Mouse (Mus musculus) midbrain, embryonic 13.5 days (tissue): ENCODE measurements at regions not wholly inside any gene's neighbourhood (a gene's known extent, or its start where the extent isn't known, plus 50 kb on each side); places are given as distances from the start of the nearest gene placed in this dataset.

Source experiments
- ATAC-seq: fragments of 200-750 bp; cut with Nextera tagmentation; 2 replicates; pipeline ENCODE4 v1.8.0; 2017; ENCODE audit warnings: mild to moderate bottlenecking, moderate TSS enrichment, moderate library complexity
- H3K27ac ChIP-seq: fragments of 300-500 bp; sonication (generic); 2 replicates; pipeline ENCODE4 v1.5.1; 2015; ENCODE audit warnings: inconsistent platforms, mild to moderate bottlenecking, moderate library complexity
- H3K27me3 ChIP-seq: fragments of 300-500 bp; sonication (generic); 2 replicates; pipeline ENCODE4 v1.6.1; 2015; ENCODE audit warnings: mild to moderate bottlenecking, inconsistent platforms
- H3K36me3 ChIP-seq: fragments of 300-500 bp; sonication (generic); 2 replicates; pipeline ENCODE4 v1.6.1; 2015; ENCODE audit warnings: mild to moderate bottlenecking, inconsistent platforms
- H3K4me1 ChIP-seq: fragments of 300-500 bp; sonication (generic); replicated peaks from 2 replicates; pipeline ENCODE4 v1.6.1; 2015; ENCODE audit warnings: inconsistent platforms
- H3K4me2 ChIP-seq: fragments of 300-500 bp; sonication (generic); replicated peaks from 2 replicates; pipeline ENCODE4 v1.6.1; 2015; ENCODE audit warnings: moderate library complexity, mild to moderate bottlenecking, inconsistent platforms
- H3K4me3 ChIP-seq: fragments of 300-500 bp; sonication (generic); replicated peaks from 2 replicates; pipeline ENCODE4 v1.5.1; 2015; ENCODE audit warnings: mild to moderate bottlenecking, inconsistent platforms
- H3K9ac ChIP-seq: fragments of 300-500 bp; sonication (generic); replicated peaks from 2 replicates; pipeline ENCODE4 v1.6.1; 2015; ENCODE audit warnings: mild to moderate bottlenecking, inconsistent platforms
- H3K9me3 ChIP-seq: fragments of 300-500 bp; sonication (generic); 2 replicates; pipeline ENCODE4 v1.6.1; 2016; ENCODE audit warnings: mild to moderate bottlenecking, inconsistent platforms
- WGBS: fragments of 180-500 bp; shearing (Covaris S2); methylation state at CpG from one replicate; pipeline ENCODE4 v1.1.7; 2015; 5-methylcytosine and 5-hydroxymethylcytosine counted together

DNA sequence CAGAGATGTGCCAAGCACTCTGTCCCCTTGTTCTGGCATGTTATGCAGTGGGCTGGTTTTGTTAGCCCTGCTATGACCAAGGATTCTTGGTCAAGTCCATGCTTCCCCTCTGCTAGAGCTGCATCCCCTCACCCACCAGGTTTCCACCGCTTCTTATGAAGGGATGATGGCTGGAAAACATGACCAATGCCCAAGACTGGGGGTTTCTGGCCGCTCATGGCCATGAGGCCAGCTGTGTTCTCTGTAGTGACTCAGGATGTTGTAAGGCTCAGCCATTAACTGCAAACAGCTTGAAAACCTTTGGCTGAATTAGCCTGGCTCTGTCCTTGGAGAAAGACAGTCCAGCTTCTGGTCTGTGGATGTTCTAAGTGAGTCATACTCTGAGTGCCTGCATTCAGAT, 236.5 kb downstream of the Gm7361 start:
- H3K4me3 ChIP-seq = no peak overlapping the region
- no peaks in the 10 kb centered on the region for H3K4me1 ChIP-seq
- H3K9ac ChIP-seq = no peak overlapping the region
- 83% methylated on average over 2 of the region's 2 CpGs for WGBS
- no peaks in the 10 kb centered on the region for H3K36me3 ChIP-seq
- no peaks in the 10 kb centered on the region for H3K27me3 ChIP-seq
- no peaks in the 10 kb centered on the region for H3K9me3 ChIP-seq
- no peak for ATAC-seq
- no peak overlapping the region for H3K4me2 ChIP-seq
- H3K27ac ChIP-seq = no peak overlapping the region

DNA sequence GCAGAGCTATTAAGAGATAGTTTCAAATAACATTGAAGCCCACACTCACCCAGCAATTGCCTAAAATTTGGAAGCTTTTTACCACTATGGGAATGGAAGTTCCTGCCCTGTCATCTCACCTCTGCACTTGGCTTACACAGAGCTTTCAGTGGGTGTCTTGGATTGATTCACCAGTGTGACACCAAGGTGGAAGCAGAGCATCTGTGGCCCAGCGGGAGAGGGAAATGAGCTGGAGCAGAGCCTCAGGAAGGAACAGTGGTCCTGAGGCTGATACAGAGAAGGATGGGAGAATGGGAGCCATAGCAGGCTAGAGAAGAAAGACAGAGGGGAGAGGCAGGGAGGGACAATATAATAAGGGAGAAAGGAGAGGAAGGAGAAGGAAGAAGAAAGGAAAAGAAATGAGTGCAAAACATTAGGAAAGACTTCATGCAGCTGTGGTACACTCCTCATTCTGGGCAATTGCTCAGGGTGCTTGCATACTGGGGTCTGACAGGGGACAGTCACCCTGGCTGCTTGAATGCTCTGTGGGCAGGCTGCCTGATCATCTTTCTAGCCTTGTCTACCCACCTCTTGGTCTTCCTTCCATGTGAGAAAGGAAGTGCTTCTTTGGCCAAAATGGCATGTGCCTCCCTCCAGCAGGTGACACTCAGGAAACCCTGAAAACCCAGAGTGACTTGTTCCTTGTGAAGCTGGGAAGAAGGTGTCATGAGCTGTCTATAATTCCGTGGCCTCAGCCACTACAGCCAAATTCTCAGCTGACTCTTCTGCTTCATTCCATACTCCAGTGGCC, 240.3 kb downstream of the Gm7361 start:
- H3K4me3 ChIP-seq = no peak overlapping the region
- 91% methylated on average over 2 of the region's 2 CpGs for WGBS
- no peaks in the 10 kb centered on the region for H3K4me1 ChIP-seq
- H3K27ac ChIP-seq = no peak overlapping the region
- H3K36me3 ChIP-seq = no peaks in the 10 kb centered on the region
- ATAC-seq = no peak
- H3K27me3 ChIP-seq = no peaks in the 10 kb centered on the region
- no peaks in the 10 kb centered on the region for H3K9me3 ChIP-seq
- H3K4me2 ChIP-seq = no peak overlapping the region
- H3K9ac ChIP-seq = no peak overlapping the region

DNA sequence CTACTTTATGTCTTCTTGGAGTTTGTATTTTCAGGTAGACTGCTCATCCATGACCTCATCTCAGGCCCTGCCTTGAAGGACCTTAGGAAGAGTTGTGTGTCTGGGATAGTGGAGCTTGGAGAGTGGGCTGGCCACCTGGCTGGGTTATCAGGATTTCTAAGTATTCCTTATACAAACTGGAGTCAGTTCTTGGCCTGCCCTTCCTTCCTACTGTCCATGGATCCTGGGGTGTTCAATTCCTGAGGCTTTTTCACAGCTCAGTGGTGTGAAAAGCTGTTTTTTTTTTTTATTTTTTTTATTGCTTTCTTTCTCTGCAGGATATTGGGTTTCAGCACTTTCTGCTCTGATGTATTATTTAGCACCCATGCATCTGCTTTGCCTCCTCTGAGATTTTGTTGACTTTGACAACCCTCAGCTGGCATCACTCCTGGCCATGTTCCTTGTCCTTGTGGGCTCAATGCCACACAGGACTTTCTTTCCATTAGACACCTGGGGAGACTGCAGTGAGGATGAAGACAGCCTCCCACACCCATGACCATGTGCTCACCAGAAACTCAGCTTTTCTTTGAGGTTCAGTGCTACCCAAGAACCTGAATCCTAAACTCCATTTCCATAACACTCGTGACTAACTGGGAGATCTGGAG, 252.2 kb downstream of the Gm7361 start:
- WGBS = 77% methylated on average over 1 of the region's 1 CpGs
- H3K4me1 ChIP-seq = no peaks in the 10 kb centered on the region; the same call in 1 of the 2 replicates
- no peaks in the 10 kb centered on the region for H3K36me3 ChIP-seq
- no peak overlapping the region for H3K4me2 ChIP-seq
- no peaks in the 10 kb centered on the region for H3K9me3 ChIP-seq
- H3K27me3 ChIP-seq = no peaks in the 10 kb centered on the region
- H3K9ac ChIP-seq = no peak overlapping the region
- no peak overlapping the region for H3K27ac ChIP-seq
- no peak for ATAC-seq
- no peak overlapping the region for H3K4me3 ChIP-seq

DNA sequence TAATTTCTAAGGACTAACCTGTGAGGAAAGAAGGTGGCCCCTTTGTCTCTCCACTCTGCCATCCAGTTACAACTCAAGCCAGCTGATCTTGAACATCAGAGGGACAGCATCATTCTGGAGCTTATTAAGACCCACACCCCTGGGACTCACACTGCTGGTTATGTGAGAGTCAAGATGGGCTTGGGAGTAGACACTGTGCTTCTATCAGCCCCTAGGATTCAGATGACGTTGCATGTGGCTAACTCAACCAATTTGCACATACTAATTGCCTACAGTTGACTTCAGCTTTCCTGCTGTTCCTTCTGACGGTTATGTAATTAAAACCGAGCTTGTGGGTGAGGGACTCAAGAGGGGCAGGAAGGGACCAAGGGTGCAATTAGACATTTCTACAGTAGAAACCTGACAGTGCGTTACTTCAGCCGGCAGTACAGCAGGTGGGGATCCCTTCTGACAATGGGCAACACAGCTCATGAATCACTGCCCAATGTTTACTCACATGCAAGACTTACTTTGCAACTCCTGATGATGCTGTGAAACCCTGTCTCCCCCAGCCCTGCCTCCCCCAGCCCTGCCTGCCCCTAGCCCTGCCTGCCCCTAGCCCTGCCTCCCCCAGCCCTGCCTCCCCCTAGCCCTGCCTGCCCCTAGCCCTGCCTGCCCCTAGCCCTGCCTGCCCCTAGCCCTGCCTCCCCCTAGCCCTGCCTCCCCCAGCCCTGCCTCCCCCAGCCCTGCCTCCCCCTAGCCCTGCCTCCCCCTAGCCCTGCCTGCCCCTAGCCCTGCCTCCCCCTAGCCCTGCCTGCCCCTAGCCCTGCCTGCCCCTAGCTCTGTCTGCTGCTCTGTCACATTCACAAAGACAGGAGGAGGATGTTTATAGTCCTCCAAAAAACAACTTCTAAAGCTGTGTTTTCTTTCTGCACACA, 255.8 kb downstream of the Gm7361 start:
- no peak for ATAC-seq
- Histone ChIP-seq H3K4me3 (no peak overlapping the region), H3K4me1 (no peaks in the 10 kb centered on the region; the same call in 1 of the 2 replicates), H3K27ac (no peak overlapping the region), H3K9me3 (no peaks in the 10 kb centered on the region), H3K36me3 (no peaks in the 10 kb centered on the region), H3K9ac (no peak overlapping the region), H3K4me2 (no peak overlapping the region), H3K27me3 (no peaks in the 10 kb centered on the region)
- 50% methylated on average over 5 of the region's 5 CpGs for WGBS

DNA sequence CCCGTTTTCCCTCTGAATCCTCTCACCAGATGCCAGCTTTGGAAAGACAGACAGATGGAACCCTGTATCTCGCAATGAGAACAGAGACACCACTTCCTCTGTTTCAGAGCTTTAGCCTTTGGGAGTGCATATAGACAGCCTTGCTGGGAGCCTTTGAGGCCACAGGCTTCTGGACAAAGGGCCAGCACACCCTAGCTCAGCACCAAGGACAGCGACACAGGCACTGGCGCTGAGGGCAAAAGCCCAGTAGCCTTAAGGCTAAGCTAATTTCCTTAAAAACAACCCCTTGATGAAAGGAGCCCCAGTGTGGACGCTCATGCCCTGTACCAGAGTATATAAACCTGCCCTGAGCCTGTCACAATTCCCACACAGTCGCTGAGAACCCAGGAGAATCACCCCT, 278.1 kb downstream of the Gm7361 start:
- no peaks in the 10 kb centered on the region for H3K27me3 ChIP-seq
- no peak for ATAC-seq
- H3K4me3 ChIP-seq = no peak overlapping the region

DNA sequence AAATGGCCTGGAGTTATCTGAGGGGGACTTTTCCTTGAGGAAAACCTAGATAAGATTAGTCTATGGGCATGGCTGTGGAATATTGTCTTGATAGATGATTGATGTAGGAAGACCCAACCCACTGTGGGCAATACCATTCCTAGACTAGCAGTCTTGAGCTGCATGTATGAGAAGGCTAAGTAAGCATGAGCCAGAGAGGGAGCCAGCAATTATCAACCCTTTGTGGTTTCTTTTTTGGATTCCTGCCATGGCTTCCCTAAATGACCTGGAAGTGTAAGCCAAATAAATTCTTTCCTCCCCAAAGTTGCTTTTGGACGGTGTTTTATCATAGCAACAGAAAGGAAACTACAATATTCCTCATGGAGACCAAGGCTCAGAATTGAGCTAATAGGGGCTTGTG, 253.7 kb upstream of the Dpp6 start:
- H3K27ac ChIP-seq = no peak overlapping the region
- no peak overlapping the region for H3K9ac ChIP-seq
- no peaks in the 10 kb centered on the region for H3K4me1 ChIP-seq
- H3K4me2 ChIP-seq = no peak overlapping the region
- H3K27me3 ChIP-seq = no peaks in the 10 kb centered on the region
- H3K4me3 ChIP-seq = no peak overlapping the region
- no peaks in the 10 kb centered on the region for H3K9me3 ChIP-seq
- no peaks in the 10 kb centered on the region for H3K36me3 ChIP-seq
- no peak for ATAC-seq
- WGBS = 97% methylated on average over 1 of the region's 1 CpGs

More for the DNA sequence above, 278.1 kb downstream of the Gm7361 start:
- no peaks in the 10 kb centered on the region for H3K9me3 ChIP-seq
- no peak overlapping the region for H3K4me2 ChIP-seq
- no peaks in the 10 kb centered on the region for H3K36me3 ChIP-seq
- no peak overlapping the region for H3K9ac ChIP-seq
- 26% methylated on average over 6 of the region's 6 CpGs for WGBS
- no peaks in the 10 kb centered on the region for H3K4me1 ChIP-seq
- H3K27ac ChIP-seq = no peak overlapping the region

DNA sequence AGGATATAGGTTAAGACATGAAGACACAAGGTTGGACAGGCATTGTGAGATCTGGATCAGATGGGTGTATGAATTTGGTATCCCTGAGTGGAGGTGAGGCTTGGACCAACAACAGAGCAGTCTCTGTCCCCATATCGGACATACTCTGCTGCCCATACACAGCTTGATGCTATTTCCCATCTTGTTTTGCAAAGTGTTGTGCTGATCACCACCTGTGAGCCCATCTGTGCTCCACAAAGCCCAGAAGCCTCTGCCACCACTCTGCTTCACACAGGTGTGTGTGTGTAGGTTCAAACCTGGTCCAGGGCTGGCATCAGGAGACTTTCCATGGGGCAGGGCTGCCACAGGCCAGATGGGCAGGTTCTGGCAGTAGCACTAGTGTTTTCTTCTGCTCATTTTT, 252.9 kb upstream of the Dpp6 start:
- H3K36me3 ChIP-seq = no peaks in the 10 kb centered on the region
- H3K4me1 ChIP-seq = no peaks in the 10 kb centered on the region
- H3K27me3 ChIP-seq = no peaks in the 10 kb centered on the region
- H3K4me3 ChIP-seq = no peak overlapping the region
- H3K9ac ChIP-seq = no peak overlapping the region
- ATAC-seq = no peak
- no peak overlapping the region for H3K4me2 ChIP-seq
- H3K27ac ChIP-seq = no peak overlapping the region
- no peaks in the 10 kb centered on the region for H3K9me3 ChIP-seq
- whole genome bisulfite sequencing = 79% methylated on average over 1 of the region's 1 CpGs

DNA sequence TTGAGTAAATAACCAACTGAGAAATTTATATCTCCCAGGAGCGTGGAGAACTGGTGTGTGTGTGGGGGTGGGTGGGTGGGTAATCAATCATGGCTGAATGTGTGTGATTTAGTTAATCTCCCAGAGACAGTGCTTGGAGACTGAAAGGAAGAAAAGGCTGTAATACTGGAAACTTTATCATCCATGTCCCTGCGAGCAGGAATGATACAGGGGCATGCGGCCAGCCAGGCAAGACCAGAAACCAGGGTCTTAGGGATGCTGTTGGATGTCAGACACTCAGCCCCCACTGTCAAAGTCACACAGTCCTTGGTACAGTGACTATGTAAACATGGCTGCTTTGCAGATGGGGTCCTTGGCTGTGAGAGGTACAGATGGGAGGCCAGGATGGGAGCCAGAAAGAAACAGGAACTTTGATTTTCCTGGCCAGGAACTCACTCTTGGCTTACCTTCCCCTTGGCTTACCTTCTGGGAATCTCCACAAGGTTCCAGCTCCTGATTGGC, 244.3 kb upstream of the Dpp6 start:
- H3K9ac ChIP-seq = no peak overlapping the region
- H3K4me1 ChIP-seq = no peaks in the 10 kb centered on the region
- 80% methylated on average over 3 of the region's 3 CpGs for WGBS
- no peak overlapping the region for H3K27ac ChIP-seq
- H3K36me3 ChIP-seq = no peaks in the 10 kb centered on the region
- no peak overlapping the region for H3K4me2 ChIP-seq
- no peaks in the 10 kb centered on the region for H3K27me3 ChIP-seq
- H3K4me3 ChIP-seq = no peak overlapping the region
- ATAC-seq = no peak
- no peaks in the 10 kb centered on the region for H3K9me3 ChIP-seq

DNA sequence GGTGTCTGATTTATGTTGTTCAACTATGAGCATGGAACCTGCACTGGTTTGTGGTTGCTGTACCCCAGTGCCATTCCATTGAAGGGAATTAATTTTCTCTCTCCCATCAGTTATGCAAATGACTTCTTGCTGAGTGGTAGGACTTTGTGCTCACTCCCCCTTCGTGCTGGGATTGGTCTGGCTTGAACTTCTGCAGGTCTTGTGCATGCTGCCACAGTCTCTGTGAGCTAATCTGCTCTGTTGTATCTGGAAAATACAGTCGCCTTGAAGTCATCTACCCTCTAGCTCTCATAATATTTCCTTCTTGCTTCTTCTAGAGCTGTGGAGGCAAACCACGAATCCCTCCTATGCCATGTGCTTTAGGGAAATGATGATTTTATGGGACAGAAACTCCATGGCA, 243.6 kb upstream of the Dpp6 start:
- ATAC-seq = no peak
- Histone ChIP-seq H3K27ac (no peak overlapping the region), H3K4me2 (no peak overlapping the region), H3K4me1 (no peaks in the 10 kb centered on the region), H3K27me3 (no peaks in the 10 kb centered on the region), H3K36me3 (no peaks in the 10 kb centered on the region), H3K4me3 (no peak overlapping the region), H3K9me3 (no peaks in the 10 kb centered on the region), H3K9ac (no peak overlapping the region)
- 70% methylated on average over 3 of the region's 3 CpGs for WGBS

DNA sequence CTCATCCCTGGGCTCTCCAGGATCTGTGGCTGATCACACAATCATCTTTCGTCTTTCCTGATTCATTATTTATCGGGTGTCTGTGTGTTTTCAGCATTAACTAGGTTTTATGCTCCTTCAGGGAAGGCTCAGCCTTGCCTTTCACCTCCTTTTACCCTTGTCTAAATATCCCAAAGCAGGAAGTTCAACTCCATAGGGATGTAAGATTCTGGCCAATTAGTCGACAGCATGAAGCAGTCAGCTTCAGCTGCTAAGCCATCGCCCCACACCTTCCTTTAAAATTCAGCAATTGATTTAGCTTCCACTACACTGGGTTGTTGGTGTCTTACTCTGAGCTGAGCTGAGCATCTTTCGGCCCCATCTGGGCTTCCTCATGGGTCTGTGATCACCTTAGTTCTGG, 230.9 kb upstream of the Dpp6 start:
- Histone ChIP-seq H3K9ac (no peak overlapping the region), H3K4me2 (no peak overlapping the region), H3K9me3 (no peaks in the 10 kb centered on the region), H3K4me3 (no peak overlapping the region), H3K27ac (no peak overlapping the region), H3K27me3 (no peaks in the 10 kb centered on the region), H3K36me3 (no peaks in the 10 kb centered on the region), H3K4me1 (no peaks in the 10 kb centered on the region)
- 0 out of 2 replicates have a peak, but pooled peaks have one; percentile 48 for ATAC-seq
- WGBS = 67% methylated on average over 5 of the region's 5 CpGs

DNA sequence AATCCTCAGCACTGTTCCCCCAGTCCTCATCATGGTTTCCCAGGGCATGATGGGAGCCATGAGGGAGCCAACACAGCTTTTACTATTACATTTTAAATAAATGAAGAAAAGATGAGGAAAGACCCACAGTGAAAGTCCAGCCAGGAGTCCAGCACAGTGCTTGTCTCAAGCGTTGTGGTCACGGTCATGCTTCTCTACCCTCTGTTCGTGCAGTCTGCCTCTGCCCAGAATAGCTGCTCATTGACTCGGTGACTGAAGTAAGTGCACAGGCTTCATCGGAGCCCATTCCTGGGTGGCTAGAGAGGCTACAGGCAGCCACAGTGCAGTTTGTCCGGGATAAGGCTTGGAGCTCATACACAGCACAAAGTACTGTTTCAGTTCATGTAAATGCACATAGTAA, 226.1 kb upstream of the Dpp6 start:
- H3K27me3 ChIP-seq = no peaks in the 10 kb centered on the region
- no peak overlapping the region for H3K4me2 ChIP-seq
- no peaks in the 10 kb centered on the region for H3K4me1 ChIP-seq
- no peaks in the 10 kb centered on the region for H3K36me3 ChIP-seq
- no peak for ATAC-seq
- no peak overlapping the region for H3K9ac ChIP-seq
- H3K4me3 ChIP-seq = no peak overlapping the region
- 84% methylated on average over 6 of the region's 6 CpGs for WGBS
- no peak overlapping the region for H3K27ac ChIP-seq
- H3K9me3 ChIP-seq = no peaks in the 10 kb centered on the region

DNA sequence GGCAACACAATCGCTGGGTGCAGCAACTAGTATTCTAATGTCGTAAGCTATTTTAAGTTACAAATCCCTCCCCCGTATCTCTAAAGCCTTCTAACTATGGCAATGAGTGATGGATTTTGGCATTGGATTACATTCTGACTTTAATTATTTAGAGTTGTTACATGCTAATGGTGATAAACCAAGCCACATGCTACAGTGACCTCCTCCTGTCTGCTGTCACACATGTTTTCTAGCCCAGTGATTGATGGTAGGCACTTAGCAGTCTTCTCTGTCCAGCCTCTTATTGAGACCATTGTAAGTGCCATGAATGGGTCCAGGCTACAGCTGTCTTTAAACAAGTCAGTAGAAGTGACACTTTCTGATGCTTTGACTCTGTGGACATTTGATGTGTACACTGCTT, 224.7 kb upstream of the Dpp6 start:
- no peaks in the 10 kb centered on the region for H3K36me3 ChIP-seq
- H3K9me3 ChIP-seq = no peaks in the 10 kb centered on the region
- no peaks in the 10 kb centered on the region for H3K4me1 ChIP-seq
- ATAC-seq = no peak
- H3K27me3 ChIP-seq = no peaks in the 10 kb centered on the region
- no peak overlapping the region for H3K9ac ChIP-seq
- no peak overlapping the region for H3K4me3 ChIP-seq
- 88% methylated on average over 3 of the region's 3 CpGs for WGBS
- H3K27ac ChIP-seq = no peak overlapping the region
- no peak overlapping the region for H3K4me2 ChIP-seq
